Mouse (Mus musculus): ENCODE measurements around the gene Myog.
"Not testable (repeated sequence)": the region's sequence is repeated elsewhere in the genome, so short reads cannot be mapped to it uniquely, and the experiment has no call there.

Myog gene

DNA sequence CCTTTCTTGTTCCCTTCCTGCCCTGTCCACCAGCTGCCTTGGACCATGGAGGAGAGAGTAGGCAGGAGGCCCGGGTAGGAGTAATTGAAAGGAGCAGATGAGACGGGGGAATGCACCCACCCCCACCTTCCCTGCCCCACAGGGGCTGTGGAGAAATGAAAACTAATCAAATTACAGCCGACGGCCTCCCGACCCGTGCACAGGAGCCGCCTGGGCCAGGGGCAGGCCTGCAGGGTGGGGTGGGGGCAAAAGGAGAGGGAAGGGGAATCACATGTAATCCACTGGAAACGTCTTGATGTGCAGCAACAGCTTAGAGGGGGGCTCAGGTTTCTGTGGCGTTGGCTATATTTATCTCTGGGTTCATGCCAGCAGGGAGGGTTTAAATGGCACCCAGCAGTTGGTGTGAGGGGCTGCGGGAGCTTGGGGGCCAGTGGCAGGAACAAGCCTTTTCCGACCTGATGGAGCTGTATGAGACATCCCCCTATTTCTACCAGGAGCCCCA is at the start of gene Myog:
Gene Myog, plus strand, starts transcription at position 392 of the 502 bp plus-strand sequence.
- no peak for DNase-seq (ENCODE audit: low spot score)

DNA sequence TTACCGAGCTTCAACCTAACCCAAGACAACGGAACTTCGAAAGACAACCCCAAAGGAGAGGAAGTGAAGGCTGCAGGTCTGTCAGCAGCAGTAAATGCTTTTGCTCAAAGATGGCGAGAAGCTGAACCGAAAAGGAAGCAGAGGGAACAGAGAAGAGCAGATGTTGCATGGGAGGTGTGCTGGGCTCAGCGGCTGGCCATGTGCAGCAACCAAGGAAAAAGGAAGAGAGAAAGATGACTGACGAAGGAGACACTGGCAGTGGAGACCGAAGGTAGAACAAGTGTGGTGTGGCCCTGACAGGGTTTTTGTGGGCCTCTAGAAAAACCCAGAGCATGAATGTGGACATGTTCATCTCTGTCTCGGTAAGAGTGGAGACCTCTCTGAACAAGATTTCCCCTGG is 49.1 kb upstream of the Myog start:
- DNase-seq (ENCODE audit: low spot score) = no peak

- DNase-seq (ENCODE audit: low spot score) = no peak
These were observed 48.5 kb upstream of the Myog start for GRCm38 (mm10) chr1:134241298-134241697.

GRCm38 (mm10) chr1:134242286-134242685 is 47.5 kb upstream of the Myog start:
- no peak for DNase-seq (ENCODE audit: low spot score)

GRCm38 (mm10) chr1:134243505-134243904 is 46.3 kb upstream of the Myog start:
- DNase-seq (ENCODE audit: low spot score) = no peak

DNA sequence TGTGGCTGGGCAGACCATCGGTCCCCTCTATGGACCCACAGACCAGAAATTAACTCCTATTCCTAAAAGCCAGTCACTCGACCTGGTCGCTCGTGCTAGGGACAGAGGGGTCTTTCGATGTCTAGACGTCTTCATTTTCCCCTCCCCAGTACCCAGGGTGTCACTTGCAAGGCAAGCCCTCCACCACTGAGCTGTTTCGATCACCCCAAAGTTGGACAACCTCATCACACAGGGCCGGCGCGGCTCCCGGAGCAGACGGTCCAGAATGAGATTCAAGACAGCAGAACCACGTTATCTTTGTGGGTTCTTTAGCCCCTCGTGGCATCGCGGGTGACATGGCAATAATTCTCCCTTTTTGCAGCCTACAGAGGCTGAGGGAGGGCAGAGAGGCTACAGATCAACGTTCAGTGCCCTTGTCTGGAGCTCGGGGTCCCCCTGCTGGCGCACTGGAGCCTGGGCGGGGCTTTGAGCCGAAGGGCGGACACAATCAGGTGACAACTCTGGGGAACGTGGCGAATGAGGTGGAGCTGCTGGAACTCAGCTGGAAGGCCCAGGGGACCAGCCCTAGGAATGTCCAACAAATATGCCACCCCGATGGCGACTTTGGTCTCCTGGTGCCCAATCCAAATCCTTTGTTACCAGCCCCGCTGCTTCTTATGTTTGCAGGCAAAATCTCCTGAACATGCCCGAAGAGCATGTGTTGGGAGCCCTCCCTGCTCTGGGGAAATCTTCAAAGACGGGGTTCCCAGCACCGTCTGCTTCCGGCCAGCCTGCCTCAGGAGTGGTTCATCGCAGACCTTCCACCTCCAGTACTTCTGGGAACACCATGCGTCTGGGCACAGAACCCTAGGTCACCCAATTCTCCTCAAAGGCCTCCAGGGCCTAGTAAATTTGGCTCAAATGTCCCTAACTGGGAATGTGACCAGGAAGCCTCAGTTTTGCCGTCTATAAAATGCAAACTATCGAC is 45.6 kb upstream of the Myog start:
- peak; percentile 35 for DNase-seq (ENCODE audit: low spot score)

- no peak for DNase-seq (ENCODE audit: low spot score)
These were observed 44.6 kb upstream of the Myog start for GRCm38 (mm10) chr1:134245004-134245717.

GRCm38 (mm10) chr1:134246590-134246989 is 43.2 kb upstream of the Myog start:
- no peak for DNase-seq (ENCODE audit: low spot score)

GRCm38 (mm10) chr1:134249681-134250080 is 40.1 kb upstream of the Myog start:
- DNase-seq (ENCODE audit: low spot score) = not testable (repeated sequence)

DNA sequence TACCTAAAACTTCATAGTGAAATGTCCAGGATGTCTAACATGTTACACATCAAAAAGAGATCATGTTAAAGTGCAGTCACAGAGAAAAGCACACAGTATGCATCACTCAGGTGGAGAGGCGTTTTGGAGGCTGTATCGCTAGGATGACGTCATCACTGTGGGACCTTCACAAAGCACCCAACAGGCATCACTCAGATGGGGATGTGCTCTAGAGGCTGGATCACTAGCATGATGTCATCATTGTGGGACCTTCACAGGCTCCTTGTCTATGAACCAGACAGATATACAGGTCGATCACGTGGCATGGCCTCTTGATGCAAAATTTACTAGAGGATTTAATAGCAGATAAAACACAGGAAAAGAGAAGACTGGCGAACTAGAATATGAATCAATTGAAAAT is 25.4 kb upstream of the Myog start:
- no peak for DNase-seq (ENCODE audit: low spot score)

DNA sequence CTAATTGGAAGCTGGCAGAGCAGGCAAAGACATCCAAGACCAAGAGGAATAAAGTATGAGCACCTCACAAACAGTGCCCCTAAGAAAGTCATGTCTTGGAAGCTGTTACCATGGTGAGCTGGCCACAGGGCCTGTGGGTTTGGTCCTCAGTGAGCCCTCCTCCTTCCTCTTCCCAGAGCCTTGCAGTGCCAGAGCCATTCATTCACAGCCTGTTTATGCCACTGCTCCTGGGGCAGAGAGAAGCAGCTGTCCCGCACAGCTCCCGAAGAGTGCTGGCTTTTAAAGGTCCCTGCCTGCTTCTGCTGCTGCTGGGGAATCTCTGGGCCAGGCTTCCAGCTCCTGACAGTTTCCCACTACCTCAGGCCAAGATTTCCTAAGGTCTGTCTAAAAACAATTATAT is 24.0 kb upstream of the Myog start:
- no peak for DNase-seq (ENCODE audit: low spot score)

DNA sequence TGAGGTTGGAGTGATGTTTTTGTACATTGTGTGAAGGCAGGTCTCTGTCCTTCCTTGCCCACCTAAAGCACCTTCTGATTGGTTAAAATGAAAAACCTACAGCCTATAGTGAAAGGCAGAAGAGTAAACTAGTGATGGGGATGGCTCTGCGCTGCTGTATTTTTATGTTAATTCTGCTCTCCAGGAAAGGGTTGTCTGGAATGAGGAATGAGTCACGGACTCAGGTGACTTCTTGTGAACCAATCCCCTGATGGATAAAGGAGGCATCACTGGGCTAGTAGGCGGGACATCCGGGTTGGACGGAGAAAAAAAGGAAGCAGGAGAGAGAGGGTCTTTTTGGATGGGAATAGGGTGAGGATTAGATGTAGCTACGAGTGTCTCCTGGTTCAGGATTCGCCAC is 19.8 kb upstream of the Myog start:
- no peak for DNase-seq (ENCODE audit: low spot score)

- DNase-seq (ENCODE audit: low spot score) = no peak
These were observed 17.0 kb upstream of the Myog start for GRCm38 (mm10) chr1:134272754-134273250.

DNA sequence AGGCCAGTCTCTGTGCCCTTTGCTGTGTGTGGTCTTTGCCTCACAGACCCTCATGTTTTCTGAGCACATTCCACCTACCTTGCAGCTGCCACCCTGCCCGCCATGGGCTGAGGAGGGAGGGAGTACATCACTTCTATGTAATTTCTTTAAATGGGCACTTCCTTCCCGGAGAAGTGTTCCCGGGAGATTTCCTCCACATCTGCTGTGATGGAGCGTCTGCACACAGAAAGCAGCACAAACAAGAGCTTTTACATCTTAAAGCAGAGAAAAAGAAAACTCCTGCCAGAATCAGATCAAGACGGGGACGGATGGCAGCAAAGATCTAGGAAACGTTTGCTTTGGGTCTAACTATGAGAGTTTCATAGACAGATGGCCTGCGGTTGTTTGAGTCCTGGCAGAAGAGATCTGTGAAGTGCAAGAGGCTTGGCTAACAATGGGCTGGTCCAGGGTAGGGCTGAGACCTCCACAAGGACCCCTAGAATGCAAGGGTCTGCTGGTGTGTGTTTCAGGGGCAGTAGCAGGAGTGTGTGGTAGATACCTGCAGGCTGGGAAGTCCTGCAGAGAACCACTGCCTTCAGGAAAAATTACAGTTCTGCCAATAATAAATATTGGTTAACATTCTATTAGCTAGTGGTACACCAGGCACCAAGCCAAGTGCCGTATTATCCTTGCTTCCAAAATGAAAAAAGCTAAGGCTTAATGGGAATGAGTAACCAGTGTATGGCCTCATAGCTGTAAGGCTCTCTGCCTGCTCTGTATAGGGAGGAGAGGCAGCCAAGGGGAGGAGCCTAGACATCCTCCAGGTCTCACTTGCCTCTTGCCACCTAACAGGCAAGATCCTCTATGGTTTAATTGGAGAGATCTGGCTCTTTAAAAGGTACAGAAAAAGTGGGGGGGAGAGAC is 16.0 kb upstream of the Myog start:
- no peak for DNase-seq (ENCODE audit: low spot score)

GRCm38 (mm10) chr1:134274483-134274920 is 15.3 kb upstream of the Myog start:
- no peak for DNase-seq (ENCODE audit: low spot score)

GRCm38 (mm10) chr1:134275616-134276464 is 13.9 kb upstream of the Myog start:
- no peak for DNase-seq (ENCODE audit: low spot score)

- no peak for DNase-seq (ENCODE audit: low spot score)
These were observed 13.0 kb upstream of the Myog start for GRCm38 (mm10) chr1:134276823-134277222.

DNA sequence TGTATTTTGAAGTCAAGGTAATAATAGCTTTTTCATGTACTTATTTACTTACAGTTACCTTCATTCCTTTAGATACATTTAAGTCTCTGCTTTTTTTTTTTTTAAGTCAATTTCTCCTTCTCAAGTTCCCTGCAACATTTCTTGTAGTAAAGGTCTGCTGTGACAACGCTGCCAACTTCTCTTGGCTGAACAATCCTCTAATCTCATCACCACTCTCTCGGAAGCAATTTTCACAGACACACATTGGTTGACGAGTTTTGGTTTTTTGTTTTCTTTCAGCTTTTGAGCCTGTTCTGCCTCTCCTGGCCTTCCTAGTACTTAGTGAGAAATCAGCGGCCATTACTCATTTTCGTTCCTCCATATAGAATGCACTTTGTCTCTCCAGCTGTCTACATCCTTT is 9.6 kb upstream of the Myog start:
- no peak for DNase-seq (ENCODE audit: low spot score)

DNA sequence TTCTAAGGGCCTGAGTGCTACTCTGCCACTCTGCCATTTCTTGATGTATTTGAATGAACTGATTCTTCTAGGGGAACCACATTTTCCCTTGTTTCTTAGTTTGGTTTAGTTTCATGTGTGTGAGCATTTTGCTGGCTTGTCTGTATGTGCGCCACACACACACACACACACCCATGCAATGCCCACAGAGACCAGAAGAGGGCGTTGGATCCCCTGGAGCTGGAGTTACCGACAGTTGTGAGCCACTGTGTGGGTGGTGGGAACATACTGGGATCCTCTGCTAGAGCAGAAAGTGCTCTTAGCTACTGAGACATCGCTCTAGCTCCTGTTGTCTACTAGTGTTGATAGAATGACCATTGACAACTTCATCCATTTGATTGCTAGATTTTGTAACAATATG is 8.2 kb upstream of the Myog start:
- no peak for DNase-seq (ENCODE audit: low spot score)

DNA sequence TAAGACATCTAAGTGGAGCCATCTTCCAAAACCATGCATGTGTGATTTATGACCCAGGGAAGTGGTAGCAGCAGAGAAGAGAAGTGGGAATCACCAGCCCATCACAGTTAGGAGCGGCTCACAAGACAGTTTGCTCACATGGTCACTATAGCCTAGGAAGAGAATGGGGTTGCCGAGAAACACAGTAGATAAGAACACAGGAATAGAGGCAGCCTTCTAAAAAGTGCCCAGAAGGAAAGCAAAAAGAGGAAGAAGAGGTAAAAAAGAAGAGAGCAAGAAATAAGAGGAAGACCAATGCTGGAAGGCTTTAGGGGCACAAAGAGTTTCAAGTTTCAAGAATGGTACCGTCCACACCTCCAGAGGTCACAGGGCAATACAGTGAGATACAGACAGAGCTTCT is 7.4 kb upstream of the Myog start:
- DNase-seq (ENCODE audit: low spot score) = no peak

DNA sequence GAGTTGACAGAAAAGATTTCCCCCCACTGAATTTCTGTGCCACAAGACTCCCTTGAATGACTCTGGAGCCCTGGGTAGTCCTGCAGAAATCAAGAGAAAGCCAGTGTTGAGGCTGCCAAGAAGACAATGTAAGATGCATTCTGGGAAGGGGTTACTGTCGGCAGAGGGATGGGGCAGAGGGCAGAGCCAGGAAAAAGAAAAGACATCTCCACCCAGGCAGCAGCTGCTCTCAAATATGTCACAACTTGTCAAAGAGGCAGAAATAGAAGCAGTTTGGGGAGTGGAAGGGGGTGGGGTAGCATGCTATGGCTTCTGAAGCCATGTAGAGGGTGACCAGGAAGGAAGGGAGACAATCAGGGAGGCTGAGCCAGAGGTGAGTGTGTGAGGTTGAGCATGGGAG is 6.7 kb upstream of the Myog start:
- DNase-seq (ENCODE audit: low spot score) = no peak
